Mouse (Mus musculus): ENCODE measurements around the gene Eya2.

Gene Eya2

DNA sequence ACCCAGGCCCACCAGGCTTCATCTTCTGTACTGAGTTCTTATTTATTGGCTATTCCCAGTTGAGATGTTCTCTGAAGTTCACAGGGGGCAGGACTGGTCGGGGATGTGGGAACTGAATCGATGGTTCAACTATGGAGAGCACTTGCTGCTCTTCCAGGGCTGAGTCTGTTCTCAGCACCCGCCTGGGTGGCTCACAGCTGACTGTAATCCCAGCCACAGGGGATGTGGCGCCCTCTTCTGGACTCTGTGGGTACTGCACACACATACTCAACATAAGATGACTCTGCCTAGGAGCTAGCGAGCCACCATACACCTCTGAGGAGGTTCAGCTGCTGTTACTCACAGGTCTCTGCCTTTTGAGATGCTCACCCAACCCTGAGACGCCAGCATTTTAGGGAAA is 121.9 kb downstream of the Eya2 start:
- DNase-seq (ENCODE audit: low spot score in 2 of 2), result peak in 1 of 2 experiments; percentile 49

DNA sequence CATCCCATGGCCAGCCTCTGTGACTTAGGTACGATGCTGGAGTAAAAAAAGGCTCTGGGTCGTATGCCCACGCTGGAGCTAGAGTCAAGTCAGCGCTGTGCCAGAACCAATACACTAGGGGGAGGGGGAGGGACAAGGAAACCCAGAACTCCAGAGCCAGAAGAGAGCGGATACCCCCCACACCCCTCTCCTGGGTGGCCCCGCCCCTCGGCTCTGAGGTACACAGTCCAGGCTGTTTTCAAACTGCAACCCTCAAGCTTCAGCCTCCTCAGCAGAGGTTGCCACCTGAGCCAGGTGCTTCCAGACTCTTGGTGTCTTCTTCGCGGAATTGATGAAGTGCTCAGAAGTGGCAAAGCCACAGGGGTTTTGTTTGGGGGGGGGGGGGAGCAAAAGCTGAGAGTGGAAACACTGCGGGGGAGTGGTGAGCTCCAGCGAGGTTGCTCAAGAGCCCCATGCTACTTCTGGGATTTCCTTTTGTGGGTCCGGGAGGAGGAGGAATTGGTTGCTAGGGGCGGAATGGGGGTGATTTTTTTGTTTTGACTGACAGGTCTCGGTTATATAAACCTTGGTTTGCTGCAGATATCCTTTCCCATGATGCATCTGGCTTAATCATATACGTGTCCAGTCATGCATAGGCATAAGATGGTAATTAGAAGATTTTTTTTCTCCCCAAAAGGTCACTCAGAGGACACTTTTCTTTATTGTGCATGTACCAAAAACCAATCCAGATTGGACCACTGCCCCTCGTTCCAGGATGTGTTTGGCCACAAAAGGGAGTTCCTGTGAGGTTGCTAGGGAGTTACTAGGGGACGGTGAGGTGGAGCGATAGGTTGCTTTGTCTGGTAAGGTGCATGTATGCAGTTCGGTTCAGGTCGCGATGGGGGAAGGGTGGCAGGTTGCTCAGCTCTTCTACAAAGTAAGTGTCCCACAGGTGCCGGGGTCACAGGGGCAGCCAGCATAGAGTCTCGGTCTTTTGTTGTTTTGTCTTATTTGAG is 122.6 kb downstream of the Eya2 start:
- DNase-seq (ENCODE audit: low spot score in 2 of 2), result no peak

DNA sequence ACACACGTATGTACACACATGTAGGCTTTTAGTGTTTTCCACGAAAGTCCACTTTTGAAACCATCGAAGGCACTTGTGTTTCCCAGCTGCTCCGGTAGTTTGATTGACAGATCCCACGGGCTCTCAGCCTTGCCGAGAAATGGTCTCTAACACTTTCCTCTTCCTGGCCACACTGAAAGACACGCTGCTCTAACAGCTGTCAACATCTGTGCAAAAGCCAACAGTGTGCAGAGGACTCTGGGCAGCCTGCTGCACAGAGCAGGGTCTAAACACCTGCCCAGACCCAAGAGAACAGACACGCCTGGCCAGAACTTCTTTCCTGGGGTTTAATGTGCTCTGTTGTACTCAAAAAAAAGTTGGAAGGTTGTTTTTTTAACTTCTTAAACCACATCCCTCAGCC is 124.5 kb downstream of the Eya2 start:
- DNase-seq (ENCODE audit: low spot score in 2 of 2), result no peak

DNA sequence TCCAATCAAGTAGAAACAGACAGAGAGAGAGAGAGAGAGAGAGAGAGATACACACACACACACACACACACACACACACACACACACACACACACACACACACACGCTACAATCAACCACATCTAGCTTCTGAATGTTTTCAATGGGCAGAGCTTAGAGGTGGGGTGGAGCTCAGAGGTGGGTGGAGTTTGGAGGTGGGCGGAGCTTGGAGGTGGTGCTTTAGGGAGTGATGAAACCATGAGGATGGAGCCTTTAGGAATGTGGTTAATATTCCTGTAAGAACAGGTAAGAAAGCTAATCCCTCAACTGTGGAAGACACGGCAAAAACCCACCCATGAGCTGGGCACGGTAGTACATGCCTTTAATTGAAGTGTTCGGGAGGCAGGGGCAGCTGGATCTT is 127.1 kb downstream of the Eya2 start:
- no peak for DNase-seq (ENCODE audit: low spot score in 2 of 2)

GRCm38 (mm10) chr2:165732552-165733238 is 137.9 kb downstream of the Eya2 start:
- DNase-seq (ENCODE audit: low spot score in 2 of 2), result no peak

- no peak for DNase-seq (ENCODE audit: low spot score in 2 of 2)
Measured at GRCm38 (mm10) chr2:165733701-165734100, 138.9 kb downstream of the Eya2 start.

GRCm38 (mm10) chr2:165736297-165736696 is 141.5 kb downstream of the Eya2 start:
- DNase-seq (ENCODE audit: low spot score in 2 of 2), result no peak

DNA sequence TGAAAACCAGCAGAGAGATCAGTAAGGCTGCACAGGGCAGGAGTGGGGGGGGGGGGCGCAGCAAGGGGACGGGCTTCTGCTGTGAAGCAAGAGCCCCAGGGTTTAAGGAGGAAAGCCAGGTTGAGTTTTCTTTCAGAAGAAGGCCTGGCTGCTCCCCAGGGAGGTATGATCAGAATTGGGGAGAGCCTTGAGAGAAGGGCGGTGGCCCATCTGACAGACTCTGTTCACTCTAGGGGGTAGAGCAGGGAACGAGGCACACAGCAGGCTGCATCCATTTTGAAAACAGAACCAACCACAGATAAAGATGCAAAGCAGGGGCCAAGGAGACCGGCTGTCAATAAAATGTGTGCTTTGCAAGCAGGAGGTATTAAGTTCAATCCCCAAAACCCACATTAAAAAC is 145.5 kb downstream of the Eya2 start:
- no peak for DNase-seq (ENCODE audit: low spot score in 2 of 2)

DNA sequence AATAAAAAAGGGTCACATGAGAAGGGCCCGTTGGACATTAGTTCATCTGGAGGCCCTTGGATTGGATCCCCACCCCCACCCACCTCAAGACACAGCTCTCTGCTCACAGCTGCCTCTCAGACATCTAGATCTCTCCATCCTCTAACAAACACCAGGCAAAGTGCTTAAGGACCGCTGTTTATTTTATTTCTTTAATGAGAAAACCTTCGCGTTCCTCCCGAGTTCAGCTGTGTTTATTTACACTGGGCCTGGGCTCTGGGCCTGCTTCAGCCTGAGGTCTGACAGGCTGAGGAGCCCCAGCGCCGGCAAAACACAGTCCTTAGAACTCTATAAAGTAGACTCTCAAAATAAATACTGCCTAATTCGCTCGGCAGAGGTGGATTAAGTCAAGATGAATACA is 146.2 kb downstream of the Eya2 start:
- DNase-seq (ENCODE audit: low spot score in 2 of 2), result no peak

DNA sequence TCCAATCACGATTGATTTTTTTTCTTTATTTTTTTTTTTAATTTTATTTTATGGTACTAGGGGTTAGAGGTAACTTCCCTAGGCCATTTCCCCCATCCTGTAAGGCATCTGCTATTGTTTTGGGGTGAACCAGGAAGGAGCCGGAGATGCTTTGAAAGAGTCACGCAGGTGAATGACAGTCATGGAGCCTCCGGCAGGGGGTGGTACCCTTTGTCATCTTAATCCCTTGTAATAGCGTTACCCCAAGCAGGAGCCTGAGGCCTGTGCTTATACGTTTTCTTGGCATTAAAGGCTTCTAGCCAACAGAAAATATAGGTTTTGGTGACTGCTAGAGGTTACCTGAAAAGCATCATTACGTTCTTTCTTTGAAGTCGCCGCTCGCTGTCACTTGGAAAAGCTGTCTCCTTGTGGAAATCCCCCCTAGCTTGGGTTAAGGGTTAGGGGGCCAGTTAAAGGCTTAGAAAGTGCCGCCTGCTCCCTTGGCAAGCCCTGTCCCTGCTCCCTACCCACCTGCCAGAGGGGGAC is 146.8 kb downstream of the Eya2 start:
- DNase-seq (ENCODE audit: low spot score in 2 of 2), result no peak

DNA sequence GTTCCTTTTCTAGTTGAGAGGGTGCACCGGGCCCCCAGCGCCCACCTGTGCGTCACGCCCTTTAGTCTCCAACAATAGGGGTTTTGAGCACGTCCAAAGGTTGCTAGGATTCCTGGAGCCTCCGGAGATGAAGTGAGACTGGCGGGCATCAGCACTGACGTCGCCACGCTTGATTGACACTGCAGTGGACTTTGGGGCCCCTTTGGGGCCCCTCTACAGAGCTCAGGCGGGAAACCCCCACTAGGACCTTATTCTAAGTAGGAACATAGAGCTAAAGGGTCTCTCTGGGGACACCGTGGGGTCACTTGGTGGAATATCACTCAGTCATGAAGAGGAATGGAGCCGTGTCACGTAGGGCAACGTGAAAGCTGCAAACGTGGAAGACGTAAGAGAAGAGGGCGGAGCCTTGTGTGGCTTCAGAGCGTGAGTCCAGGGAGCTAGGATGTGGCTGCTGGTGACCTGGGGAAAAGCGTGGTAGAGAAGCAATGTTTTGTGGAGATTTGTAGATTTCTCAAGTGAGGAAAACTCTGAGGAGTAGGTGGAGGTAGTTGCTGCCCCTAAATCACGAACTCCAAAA is 147.5 kb downstream of the Eya2 start:
- DNase-seq (ENCODE audit: low spot score in 2 of 2), result no peak

DNA sequence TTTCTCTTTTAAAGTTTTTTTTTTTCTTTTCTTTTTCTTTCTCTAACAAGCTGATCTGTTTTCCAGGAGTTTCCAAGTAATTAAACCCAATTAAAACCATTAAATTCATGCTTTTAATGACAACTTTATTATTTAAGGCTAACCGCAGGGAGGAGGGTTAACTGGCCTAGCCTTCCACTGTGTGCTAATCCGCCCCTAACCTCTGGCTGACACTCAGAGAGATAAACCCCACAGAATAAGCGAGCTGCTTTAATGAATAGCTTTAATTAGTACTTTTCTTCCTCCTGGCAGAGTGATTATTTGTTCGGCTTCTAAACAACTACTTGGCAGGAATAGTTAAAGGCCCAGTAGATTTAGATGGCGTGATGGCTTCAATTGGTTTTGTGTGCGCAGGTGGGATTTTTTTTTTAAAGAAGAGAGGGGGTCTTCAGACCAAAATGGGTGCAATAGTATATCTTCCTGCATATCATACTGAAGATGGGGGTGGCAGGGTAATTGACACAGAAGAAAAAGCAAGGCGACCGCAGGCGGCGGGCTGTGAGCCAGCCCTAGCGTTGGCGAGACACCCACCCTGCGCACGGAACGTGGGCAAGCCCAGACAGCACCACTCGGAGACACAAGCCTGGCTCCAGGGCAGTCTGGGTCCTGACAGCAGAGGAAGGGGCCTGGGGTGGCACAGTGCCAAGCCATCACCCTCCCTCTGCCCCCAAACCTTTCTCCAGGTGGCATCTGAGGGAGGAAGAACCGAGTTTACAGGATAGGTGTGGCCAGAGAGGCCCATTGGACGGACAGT is 150.7 kb downstream of the Eya2 start:
- no peak for DNase-seq (ENCODE audit: low spot score in 2 of 2)

DNA sequence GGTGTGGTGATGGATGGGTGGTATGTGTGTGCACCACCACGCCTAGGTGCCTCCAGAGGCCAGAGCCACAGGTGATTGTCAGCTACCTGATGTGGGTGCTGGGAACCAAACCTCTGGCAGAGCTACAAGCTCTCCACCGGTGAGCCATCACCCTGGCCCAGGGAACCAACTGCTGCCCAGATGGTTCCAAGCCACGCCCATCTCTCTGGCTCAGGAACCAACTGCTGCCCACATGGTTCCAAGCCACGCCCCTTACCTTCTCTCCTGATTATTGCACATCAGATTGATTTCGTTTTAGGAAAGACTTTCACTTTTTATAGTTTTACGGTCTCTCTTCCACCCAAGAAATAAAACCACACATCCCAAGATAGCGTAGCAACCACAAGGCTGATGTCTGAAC is 153.1 kb downstream of the Eya2 start:
- DNase-seq (ENCODE audit: low spot score in 2 of 2), result no peak

DNA sequence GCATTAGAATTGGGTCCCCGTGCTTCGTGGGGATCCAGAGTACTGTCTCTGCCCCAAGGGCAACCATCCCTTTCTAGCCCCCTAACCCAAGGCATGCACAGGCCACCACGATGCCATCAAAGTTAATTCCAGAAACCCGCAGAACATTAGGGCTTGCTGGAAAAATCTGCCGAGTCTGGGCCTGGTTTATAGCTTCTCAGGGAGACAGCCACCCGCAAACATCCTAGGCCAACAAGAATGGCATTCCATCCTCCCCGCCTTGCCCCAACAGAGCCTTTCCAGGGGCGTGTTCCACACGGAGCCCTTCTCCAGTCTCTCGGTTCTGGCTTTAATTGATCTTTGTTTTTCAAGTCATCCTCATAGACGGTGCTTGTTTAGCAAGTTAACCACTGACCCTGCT is 153.6 kb downstream of the Eya2 start:
- no peak for DNase-seq (ENCODE audit: low spot score in 2 of 2)

DNA sequence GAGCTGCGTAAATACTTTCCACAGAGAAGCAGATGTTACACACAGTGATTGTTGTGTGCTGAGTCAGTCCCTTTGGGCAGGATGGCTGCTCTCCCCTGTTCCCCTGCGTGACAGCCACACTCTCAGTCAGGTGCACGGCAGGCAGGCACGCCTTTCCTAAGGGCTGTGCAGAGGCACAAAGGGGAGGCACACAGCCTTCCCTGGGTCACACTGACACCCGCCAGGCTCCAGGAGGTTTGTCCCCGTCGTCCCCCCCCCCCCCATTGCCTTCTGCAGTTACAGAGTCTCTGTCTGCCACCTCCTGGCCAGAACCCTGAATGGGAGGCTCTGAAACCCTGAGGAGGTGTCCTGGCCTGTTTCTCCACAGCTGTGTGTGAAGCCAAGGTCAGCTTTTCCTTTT is 156.2 kb downstream of the Eya2 start:
- DNase-seq (ENCODE audit: low spot score in 2 of 2), result no peak

GRCm38 (mm10) chr2:165752704-165753103 is 157.9 kb downstream of the Eya2 start:
- no peak for DNase-seq (ENCODE audit: low spot score in 2 of 2)

GRCm38 (mm10) chr2:165757799-165758198 is 163.0 kb downstream of the Eya2 start:
- DNase-seq (ENCODE audit: low spot score in 2 of 2), result no peak

DNA sequence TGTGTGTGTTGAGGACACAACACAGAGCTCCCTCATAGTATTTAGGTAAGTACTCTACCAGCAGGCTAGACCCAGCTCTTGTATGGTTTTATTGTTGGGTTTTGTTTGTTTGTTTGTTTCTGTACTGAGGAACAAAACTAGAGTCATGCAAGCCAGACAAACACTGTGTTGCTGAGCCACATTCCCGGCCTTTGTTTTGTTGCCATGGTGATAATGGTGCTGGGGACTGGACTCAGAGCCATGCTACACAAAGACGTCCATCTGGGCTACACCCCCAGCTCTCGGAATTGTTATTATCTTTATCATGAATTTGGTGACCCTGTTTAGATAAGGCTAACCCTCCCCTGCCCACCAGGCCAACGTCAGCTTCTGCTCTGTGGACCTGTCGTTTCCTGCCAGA is 163.7 kb downstream of the Eya2 start:
- DNase-seq (ENCODE audit: low spot score in 2 of 2), result no peak

DNA sequence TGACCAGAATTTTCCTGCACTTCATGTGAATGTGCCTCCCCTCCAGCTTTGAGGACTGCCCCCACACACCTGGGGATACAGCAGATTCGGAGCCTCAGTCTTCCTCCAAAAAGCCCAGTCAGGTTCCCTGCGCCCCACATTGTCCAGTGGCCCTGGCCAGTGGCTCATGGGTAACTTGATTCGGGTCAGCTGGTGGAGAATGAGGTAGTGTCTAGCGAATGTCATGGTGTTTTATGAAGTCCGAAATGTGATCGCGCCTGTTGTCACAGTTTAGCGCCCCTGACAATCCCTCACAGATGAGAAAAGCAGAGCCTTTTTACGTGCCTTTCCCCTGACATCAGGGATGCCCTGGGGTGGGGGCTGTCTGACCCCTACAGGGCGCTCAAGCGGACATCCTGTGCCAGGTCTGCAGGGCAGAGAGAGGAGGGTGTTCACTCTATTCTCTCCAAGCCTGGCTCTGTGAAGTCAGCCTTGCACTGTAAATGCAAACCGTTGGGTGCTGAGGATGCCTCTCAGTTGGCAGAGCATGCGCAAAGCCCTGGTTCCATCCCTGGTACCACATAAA is 164.7 kb downstream of the Eya2 start:
- no peak for DNase-seq (ENCODE audit: low spot score in 2 of 2)

GRCm38 (mm10) chr2:165768805-165769358 is 174.1 kb downstream of the Eya2 start:
- DNase-seq (ENCODE audit: low spot score in 2 of 2), result no peak

GRCm38 (mm10) chr2:165769375-165769948 is 174.6 kb downstream of the Eya2 start:
- DNase-seq (ENCODE audit: low spot score in 2 of 2), result no peak
